Mouse (Mus musculus) heart, embryonic 11.5 days (tissue): ENCODE measurements around the gene G430095P16Rik. TPM values are rescaled to one million over a fixed set of nuclear protein-coding genes. Genes with fewer than 3 reads are reported as not detected.

ENCODE experiments used
- ATAC-seq: fragments of 200-750 bp; cut with Nextera tagmentation; replicated peaks from 2 replicates; pipeline ENCODE4 v1.8.0; 2017; ENCODE audit warnings: moderate library complexity; ENCODE audit not compliant: insufficient number of reproducible peaks, low FRiP score, low TSS enrichment
- H3K27ac ChIP-seq: fragments of 300-500 bp; sonication (generic); 2 replicates; pipeline ENCODE4 v1.5.1; 2014; ENCODE audit warnings: mild to moderate bottlenecking, low read depth, low read length
- H3K27me3 ChIP-seq: fragments of 300-500 bp; sonication (generic); 2 replicates; pipeline ENCODE4 v1.6.1; 2014; ENCODE audit warnings: mild to moderate bottlenecking, low read length, mixed read lengths; ENCODE audit not compliant: control insufficient read depth, insufficient read depth
- H3K36me3 ChIP-seq: fragments of 300-500 bp; sonication (generic); 2 replicates; pipeline ENCODE4 v1.6.1; 2014; ENCODE audit warnings: mild to moderate bottlenecking, low read length, moderate library complexity, mixed read lengths; ENCODE audit not compliant: control insufficient read depth, insufficient read depth
- H3K4me1 ChIP-seq: fragments of 300-500 bp; sonication (generic); 2 replicates; pipeline ENCODE4 v1.6.1; 2014; ENCODE audit warnings: low read length; ENCODE audit not compliant: control insufficient read depth, insufficient read depth
- H3K4me2 ChIP-seq: fragments of 300-500 bp; sonication (generic); 2 replicates; pipeline ENCODE4 v1.6.1; 2014; ENCODE audit warnings: mild to moderate bottlenecking, moderate library complexity
- H3K4me3 ChIP-seq: fragments of 300-500 bp; sonication (generic); 2 replicates; pipeline ENCODE4 v1.5.1; 2014; ENCODE audit warnings: low read depth, low read length
- H3K9ac ChIP-seq: fragments of 300-500 bp; sonication (generic); 2 replicates; pipeline ENCODE4 v1.6.1; 2014; ENCODE audit warnings: mild to moderate bottlenecking, low read depth, low read length, moderate library complexity
- H3K9me3 ChIP-seq: fragments of 300-500 bp; sonication (generic); replicated peaks from 2 replicates; pipeline ENCODE4 v1.6.1; 2016; ENCODE audit warnings: low read length; ENCODE audit not compliant: control insufficient read depth
- WGBS: fragments of 180-500 bp; shearing (Covaris S2); extraction: QIAGEN DNeasy Blood & Tissue Kit; methylation state at CpG from one replicate; pipeline ENCODE4 v1.1.7; 2014; ENCODE audit not compliant: insufficient replicate concordance; 5-methylcytosine and 5-hydroxymethylcytosine counted together
- polyA plus RNA-seq: library from polyadenylated mRNA; unstranded; fragments of >200 nt; fragmentation: Nextera tagmentation; extraction: Ambion mirVana; gene quantifications from 2 replicates; pipeline ENCODE4 v1.2.1, GENCODE M21; 2014

Gene G430095P16Rik
- polyA plus RNA-seq, 1 experiment from 2014 or later: 5.4 TPM

DNA sequence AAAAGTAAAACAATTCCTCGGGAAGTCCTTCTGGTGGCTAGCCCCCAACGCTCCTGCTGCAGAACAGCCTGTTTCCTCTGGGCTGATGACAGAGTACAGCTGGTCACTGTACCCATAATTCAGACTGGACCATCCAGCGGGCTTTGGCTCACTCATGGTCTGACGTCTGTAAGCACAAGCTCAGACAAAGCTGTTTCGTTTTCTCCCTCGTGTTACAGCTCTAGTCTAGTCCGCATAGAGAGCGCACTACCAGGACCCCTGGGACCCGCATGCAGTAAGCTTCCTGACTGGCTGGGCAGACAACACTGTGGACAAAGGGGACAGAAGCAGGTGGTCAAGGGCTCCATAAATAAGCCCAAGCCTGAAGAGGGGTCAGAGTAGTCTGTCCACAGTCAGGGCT, 43.6 kb downstream of the G430095P16Rik start:
- no peak overlapping the region for H3K4me2 ChIP-seq
- no peaks in the 10 kb centered on the region for H3K9me3 ChIP-seq
- no peak overlapping the region for H3K4me3 ChIP-seq
- ATAC-seq: no peak
- H3K27me3 ChIP-seq: peaks cover 71% of the 10 kb centered on the region
- H3K9ac ChIP-seq: no peak overlapping the region
- H3K36me3 ChIP-seq: no peaks in the 10 kb centered on the region
- WGBS: 73% methylated on average over 9 of the region's 9 CpGs
- H3K27ac ChIP-seq: no peak overlapping the region
- peaks cover 2% of the 10 kb centered on the region; the same call in 1 of the 2 replicates for H3K4me1 ChIP-seq

DNA sequence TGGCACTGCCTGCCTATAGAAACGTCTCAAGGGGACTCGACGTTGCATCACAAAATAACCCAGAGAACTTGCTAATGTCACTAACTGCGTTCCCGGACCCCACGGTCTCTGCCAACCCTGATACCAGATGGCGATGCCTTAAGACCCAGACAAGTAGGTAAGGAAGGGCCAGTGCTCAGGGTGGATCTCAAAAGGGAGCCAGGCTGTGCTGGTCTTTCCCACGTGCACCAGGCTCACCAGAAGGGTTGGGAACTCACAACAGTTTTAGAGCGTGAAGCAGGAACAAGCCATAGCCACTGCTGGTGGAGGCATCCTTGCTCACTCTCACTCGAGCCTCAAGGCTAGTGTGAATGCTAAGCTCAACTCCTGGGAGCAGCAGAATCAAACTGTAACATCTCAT, 44.4 kb downstream of the G430095P16Rik start:
- H3K27ac ChIP-seq: no peak overlapping the region
- H3K27me3 ChIP-seq: peaks cover 74% of the 10 kb centered on the region
- no peak for ATAC-seq

DNA sequence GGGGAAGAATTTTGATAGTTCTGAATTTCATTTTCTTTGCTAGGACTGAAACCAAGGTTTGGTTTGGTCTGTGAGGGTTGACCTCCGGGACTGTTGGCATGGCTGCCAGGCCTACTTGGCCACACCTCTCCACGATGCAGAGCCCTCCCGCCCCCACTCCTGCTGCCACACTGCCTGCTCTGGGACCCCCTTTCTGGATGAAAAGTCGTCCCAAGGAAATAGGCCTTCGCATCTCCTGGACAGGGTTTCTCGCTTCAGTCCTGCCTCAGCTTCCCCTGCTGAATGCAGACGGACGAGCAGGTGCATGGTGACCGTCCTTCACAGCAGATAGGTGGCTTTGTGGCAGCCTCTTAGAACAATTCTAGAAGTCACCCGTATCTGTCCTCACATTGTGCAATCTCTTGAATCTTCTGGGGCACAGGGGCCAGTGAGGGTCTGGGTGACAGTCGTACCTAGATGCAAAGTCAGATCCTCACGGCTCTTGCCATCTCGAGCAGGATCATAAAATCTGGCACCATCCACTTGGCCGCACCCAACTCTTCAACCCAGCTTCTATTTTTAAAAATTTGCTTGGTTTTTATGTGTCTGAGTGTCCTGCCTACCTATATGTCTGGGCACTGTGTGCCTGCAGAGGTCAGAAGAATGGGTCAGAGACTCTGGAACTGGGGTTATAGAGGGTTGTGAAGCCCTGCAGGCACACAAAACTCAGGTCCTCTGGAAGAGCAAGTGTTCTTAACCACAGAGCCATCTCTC, 45.7 kb downstream of the G430095P16Rik start:
- Histone ChIP-seq H3K9ac (no peak overlapping the region), H3K4me3 (no peak overlapping the region), H3K27me3 (peaks cover 84% of the 10 kb centered on the region), H3K9me3 (no peaks in the 10 kb centered on the region), H3K4me2 (no peak overlapping the region), H3K4me1 (peaks cover 9% of the 10 kb centered on the region), H3K27ac (no peak overlapping the region), H3K36me3 (no peaks in the 10 kb centered on the region)
- WGBS: 80% methylated on average over 14 of the region's 14 CpGs
- no peak for ATAC-seq

More for the DNA sequence above, 44.4 kb downstream of the G430095P16Rik start:
- 71% methylated on average over 10 of the region's 10 CpGs for WGBS
- no peaks in the 10 kb centered on the region for H3K9me3 ChIP-seq
- no peak overlapping the region for H3K9ac ChIP-seq
- no peak overlapping the region for H3K4me2 ChIP-seq
- H3K4me1 ChIP-seq: peaks cover 6% of the 10 kb centered on the region
- H3K36me3 ChIP-seq: no peaks in the 10 kb centered on the region
- no peak overlapping the region for H3K4me3 ChIP-seq

- H3K36me3 ChIP-seq: no peaks in the 10 kb centered on the region
These were observed 46.5 kb downstream of the G430095P16Rik start for GRCm38 (mm10) chr8:84769324-84769723.

DNA sequence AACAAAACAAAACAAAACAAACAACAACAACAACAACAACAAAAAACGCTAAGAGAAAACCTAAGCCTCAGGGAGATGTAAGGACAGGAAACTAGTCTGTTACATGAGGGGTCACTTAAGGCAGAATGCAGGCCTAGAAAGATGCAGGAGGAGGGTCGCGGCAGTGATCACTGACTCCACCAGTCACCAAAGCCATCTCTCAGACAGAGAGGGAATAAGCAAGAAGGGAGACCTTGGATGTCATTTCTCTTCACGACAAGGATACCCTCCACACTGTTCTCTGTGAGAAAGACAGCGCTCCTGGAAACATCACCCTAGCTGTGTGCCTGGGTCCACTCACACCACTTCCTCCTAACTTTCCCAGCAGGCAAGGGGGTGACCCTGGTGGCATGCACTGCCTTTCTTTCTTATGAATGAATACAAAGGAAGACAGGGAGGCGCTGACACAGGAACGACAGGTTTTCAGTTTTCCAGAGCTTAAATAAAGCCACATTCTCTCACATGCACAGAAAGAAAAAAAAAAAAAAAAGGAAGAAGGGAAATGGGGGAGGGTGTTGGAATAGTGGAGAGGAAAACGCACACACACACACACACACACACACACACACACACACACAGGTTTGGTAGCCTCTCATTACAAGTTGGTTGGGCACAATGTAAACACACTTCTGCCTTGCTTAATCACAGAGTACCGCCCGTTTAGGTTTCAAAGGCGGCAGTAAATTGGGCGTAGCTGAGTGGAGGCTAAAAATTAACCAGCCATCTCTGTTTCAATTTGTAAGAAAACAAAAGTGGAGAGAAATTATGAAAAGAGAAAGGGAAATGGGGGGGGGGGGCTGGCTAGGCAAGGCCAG, 47.5 kb downstream of the G430095P16Rik start:
- H3K4me1 ChIP-seq: peaks cover 17% of the 10 kb centered on the region
- peaks cover 83% of the 10 kb centered on the region for H3K27me3 ChIP-seq
- H3K4me2 ChIP-seq: no peak overlapping the region
- no peaks in the 10 kb centered on the region for H3K36me3 ChIP-seq
- 44% methylated on average over 12 of the region's 12 CpGs for WGBS
- H3K9ac ChIP-seq: no peak overlapping the region
- ATAC-seq: no peak
- H3K27ac ChIP-seq: no peak overlapping the region
- H3K4me3 ChIP-seq: no peak overlapping the region
- no peaks in the 10 kb centered on the region for H3K9me3 ChIP-seq

More at GRCm38 (mm10) chr8:84769324-84769723, 46.5 kb downstream of the G430095P16Rik start:
- Histone ChIP-seq H3K4me3 (no peak overlapping the region), H3K9me3 (no peaks in the 10 kb centered on the region), H3K27ac (no peak overlapping the region), H3K9ac (no peak overlapping the region), H3K27me3 (peaks cover 83% of the 10 kb centered on the region), H3K4me2 (no peak overlapping the region), H3K4me1 (peaks cover 10% of the 10 kb centered on the region)
- no peak for ATAC-seq
- 82% methylated on average over 8 of the region's 8 CpGs for WGBS

- no peak overlapping the region for H3K9ac ChIP-seq
- 16% methylated on average over 5 of the region's 5 CpGs for WGBS
- H3K27ac ChIP-seq: no peak overlapping the region
- no peak overlapping the region for H3K4me2 ChIP-seq
- H3K27me3 ChIP-seq: peaks cover 84% of the 10 kb centered on the region
- peaks cover 15% of the 10 kb centered on the region; the same call in 1 of the 2 replicates for H3K4me1 ChIP-seq
- no peaks in the 10 kb centered on the region for H3K9me3 ChIP-seq
- no peak for ATAC-seq
- no peak overlapping the region for H3K4me3 ChIP-seq
- H3K36me3 ChIP-seq: no peaks in the 10 kb centered on the region
These were observed 48.3 kb downstream of the G430095P16Rik start for GRCm38 (mm10) chr8:84771000-84771687.

DNA sequence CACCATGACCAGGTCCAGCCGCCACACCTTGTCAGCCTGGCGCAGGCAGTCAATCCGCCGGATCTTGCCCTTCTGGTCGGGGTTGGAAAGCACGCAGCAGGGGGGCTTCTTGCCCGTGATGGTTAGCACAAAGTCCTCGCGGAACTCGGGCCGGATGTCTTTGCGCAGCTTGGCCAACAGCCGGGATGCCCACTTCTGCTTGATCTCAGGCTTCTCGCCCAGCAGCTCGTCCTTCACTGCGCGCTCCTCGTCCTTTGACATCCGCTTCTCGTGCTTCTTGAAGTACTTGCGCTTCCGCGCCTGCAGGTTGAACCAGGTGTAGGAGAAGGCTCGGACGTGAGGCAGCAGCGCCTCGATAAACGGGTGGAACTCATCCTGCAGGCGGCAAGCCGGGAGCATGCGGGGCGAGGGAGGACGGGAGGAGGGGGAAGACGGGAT, 49.2 kb downstream of the G430095P16Rik start:
- peaks cover 83% of the 10 kb centered on the region for H3K27me3 ChIP-seq
- peak overlapping the region; percentile 39 for H3K4me2 ChIP-seq
- H3K9ac ChIP-seq: no peak overlapping the region
- H3K9me3 ChIP-seq: no peaks in the 10 kb centered on the region
- 3% methylated on average over 34 of the region's 34 CpGs for WGBS
- H3K36me3 ChIP-seq: no peaks in the 10 kb centered on the region
- no peak overlapping the region for H3K27ac ChIP-seq
- no peak for ATAC-seq
- H3K4me1 ChIP-seq: peaks cover 15% of the 10 kb centered on the region; the same call in 1 of the 2 replicates
- H3K4me3 ChIP-seq: peak overlapping the region; percentile 16

DNA sequence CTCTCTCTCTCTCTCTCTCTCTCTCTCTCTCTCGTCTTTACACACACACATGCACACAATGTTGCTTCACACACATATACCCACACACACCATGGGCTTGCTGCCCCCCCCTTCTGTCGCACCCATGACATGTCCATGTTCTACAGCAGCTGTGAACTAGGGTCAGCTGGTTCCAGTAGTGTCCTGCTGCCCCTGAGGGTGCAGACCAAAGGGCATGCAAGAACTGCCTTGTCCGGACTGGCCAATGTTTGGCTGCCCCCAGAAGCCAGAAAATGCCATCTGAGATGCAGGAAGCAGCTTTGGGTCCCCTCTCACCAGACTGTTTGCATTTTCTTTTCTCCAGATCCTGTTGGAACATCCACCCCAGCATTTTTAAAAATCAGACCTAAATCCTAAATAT, 49.8 kb downstream of the G430095P16Rik start:
- 9% methylated on average over 2 of the region's 3 CpGs for WGBS
- no peak for ATAC-seq

More for the DNA sequence above, 49.8 kb downstream of the G430095P16Rik start:
- Histone ChIP-seq H3K9ac (no peak overlapping the region), H3K4me2 (no peak overlapping the region), H3K4me3 (peak overlapping the region; percentile 16; the same call in 1 of the 2 replicates), H3K4me1 (peaks cover 15% of the 10 kb centered on the region; the same call in 1 of the 2 replicates), H3K9me3 (no peaks in the 10 kb centered on the region), H3K36me3 (no peaks in the 10 kb centered on the region), H3K27me3 (peaks cover 84% of the 10 kb centered on the region), H3K27ac (no peak overlapping the region)
